Mouse (Mus musculus): Measurements from ENCODE around the gene Zfp804a.

The Zfp804a gene

DNA sequence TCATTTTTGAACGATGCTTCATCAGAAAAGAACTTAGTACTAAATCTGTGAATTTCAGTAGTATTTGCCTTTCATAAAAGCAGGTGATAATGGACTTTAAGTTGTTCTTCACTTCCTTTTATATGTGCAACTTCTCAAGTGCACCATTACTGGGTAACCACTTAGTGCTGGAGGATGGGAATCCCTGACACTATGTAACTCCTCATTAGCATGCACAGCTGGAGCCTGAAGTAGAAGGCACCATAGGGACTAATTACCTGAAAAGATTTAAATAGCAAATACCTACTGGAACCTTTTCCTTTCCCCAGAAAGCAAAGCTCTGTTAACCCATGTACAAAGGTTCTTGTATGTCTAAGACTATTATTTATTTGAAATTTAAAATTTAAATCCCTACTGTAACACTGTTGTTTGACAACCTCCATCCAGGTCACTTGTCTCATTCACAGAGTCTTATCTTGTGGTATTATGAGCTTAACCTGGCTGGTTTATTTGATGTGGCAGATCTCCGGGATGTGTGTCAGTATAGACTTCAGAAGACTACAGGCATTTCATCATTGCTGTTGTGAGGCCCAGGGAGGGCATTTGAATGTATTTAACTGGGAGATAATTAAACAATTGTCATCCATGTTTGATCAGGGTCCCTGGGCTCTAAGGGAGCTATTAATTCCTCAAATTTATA lies 229.7 kb downstream of the Zfp804a start:
- DNase-seq: no peak

DNA sequence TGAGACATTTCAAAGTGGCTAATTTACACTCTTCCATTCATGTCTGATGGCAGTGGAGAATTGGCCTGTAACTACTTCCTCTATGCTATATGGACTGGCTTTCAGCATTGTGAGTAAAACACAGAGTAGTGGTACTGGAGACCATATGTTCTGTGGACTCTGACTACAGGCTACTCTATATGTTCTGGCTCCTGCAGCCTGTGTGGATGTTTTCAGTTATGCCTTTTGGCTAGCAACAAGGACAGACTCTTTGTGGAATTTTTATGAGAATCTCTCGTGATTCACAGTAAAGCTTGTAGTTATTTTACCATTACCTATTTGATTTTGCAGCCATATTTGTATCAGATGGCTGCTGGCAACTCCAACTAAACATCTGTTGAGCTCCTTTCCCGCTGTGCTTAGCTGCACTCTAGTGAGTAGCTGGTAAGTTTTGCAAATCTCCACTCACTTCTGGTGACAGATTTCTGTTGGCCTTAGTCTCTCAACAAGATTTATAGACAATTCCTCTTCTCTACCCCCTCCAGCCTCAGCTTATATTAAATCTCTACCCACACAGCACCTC lies 242.0 kb downstream of the Zfp804a start:
- DNase-seq: no peak
